Mouse (Mus musculus): ENCODE measurements around the gene Zdhhc23. TPM values are rescaled to one million over a fixed set of nuclear protein-coding genes. Genes with fewer than 3 reads are reported as not detected.

Gene Zdhhc23
- polyA plus RNA-seq (2012; rRNA removed) = 0.48 and 0.53 TPM in 2 replicates

DNA sequence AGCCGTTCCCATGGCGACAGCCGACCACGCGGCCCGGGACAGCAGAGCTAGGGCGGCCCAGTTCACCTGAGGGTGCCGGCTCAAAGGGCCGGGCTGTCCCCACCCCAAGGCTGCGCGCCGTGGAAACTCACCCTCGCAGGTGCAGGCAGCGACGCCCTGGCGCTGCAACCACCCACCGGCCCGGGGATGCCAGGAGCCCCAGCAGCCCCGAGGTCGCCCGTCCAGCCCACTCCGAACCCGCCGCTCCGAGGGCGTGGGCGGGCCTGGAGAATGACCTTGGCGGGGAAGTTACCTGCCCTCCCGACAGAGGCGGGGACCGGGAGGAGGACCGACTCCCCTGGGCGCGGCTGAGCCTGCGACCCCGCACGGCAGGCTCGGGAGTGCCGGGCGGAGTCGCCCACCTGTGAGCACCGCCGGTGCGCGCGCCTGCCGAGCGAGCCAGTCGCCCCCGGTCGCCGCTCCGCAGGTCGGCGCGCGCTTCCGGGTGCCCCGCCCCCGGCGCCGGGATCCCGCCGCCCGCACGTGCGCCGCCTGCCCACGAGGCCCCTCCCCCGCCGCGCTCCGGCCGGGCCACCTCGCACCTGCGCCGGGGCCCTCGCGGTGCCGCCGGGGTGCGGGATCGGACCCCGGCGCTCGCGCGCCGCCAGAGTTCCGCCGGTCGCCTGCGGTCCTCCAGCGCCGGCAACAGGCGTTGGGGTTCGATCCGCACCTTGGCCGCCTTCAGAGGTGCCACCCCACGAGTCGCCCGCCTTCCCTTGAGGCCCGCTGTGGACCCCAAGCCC is at the start of gene Zdhhc23:
Gene Zdhhc23, minus strand, starts transcription at position 464 of the 782 bp plus-strand sequence.

DNA sequence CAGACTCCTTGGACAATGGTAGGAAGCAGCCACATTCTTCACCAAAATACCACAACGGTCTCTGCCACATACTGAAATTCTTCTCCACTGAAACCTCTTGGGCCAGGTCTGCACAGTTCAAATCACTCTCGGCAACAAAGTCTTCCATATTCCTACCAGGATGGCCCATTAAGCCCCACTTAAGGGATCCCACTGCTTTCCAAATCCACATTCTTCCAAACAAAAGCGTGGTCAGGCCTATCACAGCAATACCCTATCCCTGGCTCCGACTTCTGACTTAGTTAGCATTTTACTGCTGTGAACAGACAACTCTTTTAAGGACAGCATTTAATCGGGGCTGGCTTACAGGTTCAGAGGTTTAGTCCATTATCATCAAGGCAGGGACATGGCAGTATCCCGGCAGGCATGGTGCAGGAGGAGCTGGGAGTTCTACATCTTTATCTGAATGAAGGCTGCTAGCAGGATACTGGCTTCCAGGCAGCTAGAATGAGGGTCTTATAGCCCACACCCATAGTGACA is 53.2 kb downstream of the Zdhhc23 start, which contains the start of gene Qtrt2:
Gene Qtrt2, minus strand, starts transcription at position 469 of the 519 bp plus-strand sequence.

Other genes with a start within 250 kb of the Zdhhc23 start
- not detected in 2 replicates for gene Drd3, start 225.8 kb downstream of the Zdhhc23 start, polyA plus RNA-seq (2012; rRNA removed)
- 1.2 and 1.9 TPM in 2 replicates for gene Ccdc191, start 90.0 kb downstream of the Zdhhc23 start, polyA plus RNA-seq (2012; rRNA removed)
- 9.9 and 12.1 TPM in 2 replicates for gene Qtrt2, start 53.0 kb downstream of the Zdhhc23 start, polyA plus RNA-seq (2012; rRNA removed)
- gene Gramd1c, start 83.6 kb upstream of the Zdhhc23 start, polyA plus RNA-seq (2012; rRNA removed) = 5.1 and 5.3 TPM in 2 replicates
- gene Atp6v1a, start 159.9 kb upstream of the Zdhhc23 start, polyA plus RNA-seq (2012; rRNA removed) = 15.1 and 15.4 TPM in 2 replicates
- gene Naa50, start 160.0 kb upstream of the Zdhhc23 start, polyA plus RNA-seq (2012; rRNA removed) = 14.6 and 15.3 TPM in 2 replicates
- 2.3 and 2.7 TPM in 2 replicates for gene Usf3, start 193.5 kb upstream of the Zdhhc23 start, polyA plus RNA-seq (2012; rRNA removed)

Measured in liver, embryonic 18 days (tissue).